Mouse (Mus musculus) hindbrain, embryonic 16.5 days (tissue): Measurements from ENCODE around the gene Gngt2. TPM values are rescaled to one million over a fixed set of nuclear protein-coding genes. Genes with fewer than 3 reads are reported as not detected.
A peak's percentile ranks its signal among the peaks of the same experiment; 100 is the strongest.

Experiments used
- ATAC-seq: fragments of 200-750 bp; cut with Nextera tagmentation; 2 replicates; pipeline ENCODE4 v1.8.0; 2017; ENCODE audit warnings: moderate TSS enrichment, moderate library complexity
- H3K27ac ChIP-seq: fragments of 300-500 bp; sonication (generic); 2 replicates; pipeline ENCODE4 v1.5.1; 2014; ENCODE audit warnings: low read depth, mild to moderate bottlenecking, control low read depth, low read length, moderate library complexity
- H3K27me3 ChIP-seq: fragments of 300-500 bp; sonication (generic); replicated peaks from 2 replicates; pipeline ENCODE4 v1.6.1; 2014; ENCODE audit warnings: low read length; ENCODE audit not compliant: control insufficient read depth, insufficient read depth
- H3K36me3 ChIP-seq: fragments of 300-500 bp; sonication (generic); 2 replicates; pipeline ENCODE4 v1.6.1; 2014; ENCODE audit warnings: mild to moderate bottlenecking, low read length, moderate library complexity, mixed read lengths; ENCODE audit not compliant: control insufficient read depth, insufficient read depth
- H3K4me1 ChIP-seq: fragments of 300-500 bp; sonication (generic); 2 replicates; pipeline ENCODE4 v1.6.1; 2014; ENCODE audit warnings: low read depth, low read length; ENCODE audit not compliant: control insufficient read depth, insufficient read depth
- H3K4me2 ChIP-seq: fragments of 300-500 bp; sonication (generic); 2 replicates; pipeline ENCODE4 v1.6.1; 2014; ENCODE audit warnings: mild to moderate bottlenecking, low read length, control low read depth, moderate library complexity
- H3K4me3 ChIP-seq: fragments of 300-500 bp; sonication (generic); 2 replicates; pipeline ENCODE4 v1.5.1; 2014; ENCODE audit warnings: mild to moderate bottlenecking, low read length, control low read depth, moderate library complexity
- H3K9ac ChIP-seq: fragments of 300-500 bp; sonication (generic); 2 replicates; pipeline ENCODE4 v1.6.1; 2014; ENCODE audit warnings: low read depth, mild to moderate bottlenecking, control low read depth, low read length, moderate library complexity
- H3K9me3 ChIP-seq: fragments of 300-500 bp; sonication (generic); 2 replicates; pipeline ENCODE4 v1.6.1; 2014; ENCODE audit warnings: mild to moderate bottlenecking, low read length, moderate library complexity; ENCODE audit not compliant: control insufficient read depth
- WGBS: fragments of 180-500 bp; shearing (Covaris S2); extraction: QIAGEN DNeasy Blood & Tissue Kit; methylation state at CpG from one replicate; pipeline ENCODE4 v1.1.7; 2014; 5-methylcytosine and 5-hydroxymethylcytosine counted together
- polyA plus RNA-seq: library from polyadenylated mRNA; unstranded; fragments of >200 nt; fragmentation: Nextera tagmentation; extraction: Ambion mirVana; gene quantifications from 2 replicates; pipeline ENCODE4 v1.2.1, GENCODE M21; 2015

The Gngt2 gene
- polyA plus RNA-seq, 1 experiment from 2014 or later = 3.7 TPM

GRCm38 (mm10) chr11:95822437-95822836 is 14.6 kb upstream of the Gngt2 start:
- H3K4me2 ChIP-seq = no peak overlapping the region
- no peaks in the 10 kb centered on the region for H3K36me3 ChIP-seq
- H3K27ac ChIP-seq = no peak overlapping the region
- no peak for ATAC-seq
- H3K4me1 ChIP-seq = peaks cover 10% of the 10 kb centered on the region
- H3K9ac ChIP-seq = no peak overlapping the region
- H3K27me3 ChIP-seq = peaks cover 17% of the 10 kb centered on the region
- no peak overlapping the region for H3K4me3 ChIP-seq
- H3K9me3 ChIP-seq = no peaks in the 10 kb centered on the region
- WGBS = 96% methylated on average over 4 of the region's 4 CpGs

- WGBS = under 1% methylated on average over 43 of the region's 78 CpGs
- ATAC-seq = peak; percentile 99
- Histone ChIP-seq H3K4me3 (peak within 1 kb of the TSS; percentile 80), H3K36me3 (no peaks in the 10 kb centered on the region), H3K27ac (no peak within 1 kb of the TSS), H3K9me3 (no peaks in the 10 kb centered on the region), H3K4me1 (peaks cover 10% of the 10 kb centered on the region), H3K27me3 (peaks cover 31% of the 10 kb centered on the region), H3K9ac (peak within 1 kb of the TSS; percentile 79), H3K4me2 (peak within 1 kb of the TSS; percentile 100)
Observed at GRCm38 (mm10) chr11:95824071-95824876, 12.7 kb upstream of the Gngt2 start, which contains the start of gene Phospho1. TSS of gene Phospho1 (plus strand) at chr11:95824499.

- WGBS = 3% methylated on average over 11 of the region's 11 CpGs
- peak; percentile 29; the same call in 1 of the 2 replicates for ATAC-seq
- Histone ChIP-seq H3K9me3 (no peaks in the 10 kb centered on the region), H3K4me3 (peak overlapping the region; percentile 80), H3K9ac (peak overlapping the region; percentile 79), H3K4me2 (peak overlapping the region; percentile 100), H3K27ac (no peak overlapping the region), H3K27me3 (peaks cover 36% of the 10 kb centered on the region), H3K36me3 (no peaks in the 10 kb centered on the region), H3K4me1 (peaks cover 10% of the 10 kb centered on the region)
Observed at GRCm38 (mm10) chr11:95824877-95825243, 12.2 kb upstream of the Gngt2 start.

GRCm38 (mm10) chr11:95825625-95826024 is 11.4 kb upstream of the Gngt2 start:
- H3K4me3 ChIP-seq = no peak overlapping the region
- H3K27me3 ChIP-seq = peaks cover 41% of the 10 kb centered on the region
- no peak for ATAC-seq
- no peaks in the 10 kb centered on the region for H3K36me3 ChIP-seq
- H3K4me2 ChIP-seq = no peak overlapping the region
- no peak overlapping the region for H3K27ac ChIP-seq
- no peak overlapping the region for H3K9ac ChIP-seq
- WGBS = 50% methylated on average over 3 of the region's 3 CpGs
- no peaks in the 10 kb centered on the region for H3K9me3 ChIP-seq
- peaks cover 15% of the 10 kb centered on the region for H3K4me1 ChIP-seq

GRCm38 (mm10) chr11:95826317-95827167 is 10.5 kb upstream of the Gngt2 start:
- ATAC-seq = no peak
- peaks cover 49% of the 10 kb centered on the region for H3K27me3 ChIP-seq

GRCm38 (mm10) chr11:95827168-95827447 is 9.9 kb upstream of the Gngt2 start:
- H3K9ac ChIP-seq = no peak overlapping the region
- 11% methylated on average over 3 of the region's 3 CpGs for WGBS
- no peaks in the 10 kb centered on the region for H3K36me3 ChIP-seq
- H3K27me3 ChIP-seq = peaks cover 54% of the 10 kb centered on the region
- no peak overlapping the region for H3K4me2 ChIP-seq
- H3K4me1 ChIP-seq = peaks cover 20% of the 10 kb centered on the region
- no peak for ATAC-seq
- no peak overlapping the region for H3K27ac ChIP-seq
- H3K9me3 ChIP-seq = no peaks in the 10 kb centered on the region
- no peak overlapping the region for H3K4me3 ChIP-seq

More at GRCm38 (mm10) chr11:95826317-95827167, 10.5 kb upstream of the Gngt2 start:
- Histone ChIP-seq H3K4me2 (no peak overlapping the region), H3K4me3 (no peak overlapping the region), H3K9me3 (no peaks in the 10 kb centered on the region), H3K27ac (no peak overlapping the region), H3K9ac (no peak overlapping the region), H3K36me3 (no peaks in the 10 kb centered on the region), H3K4me1 (peaks cover 20% of the 10 kb centered on the region)
- WGBS = 49% methylated on average over 6 of the region's 6 CpGs

GRCm38 (mm10) chr11:95827464-95828085 is 9.4 kb upstream of the Gngt2 start:
- Histone ChIP-seq H3K4me1 (peaks cover 20% of the 10 kb centered on the region), H3K36me3 (no peaks in the 10 kb centered on the region), H3K27me3 (peaks cover 58% of the 10 kb centered on the region), H3K4me2 (no peak overlapping the region), H3K9ac (no peak overlapping the region), H3K9me3 (no peaks in the 10 kb centered on the region), H3K4me3 (no peak overlapping the region), H3K27ac (no peak overlapping the region)
- no peak for ATAC-seq
- 18% methylated on average over 3 of the region's 3 CpGs for WGBS

GRCm38 (mm10) chr11:95828181-95828964 is 8.6 kb upstream of the Gngt2 start:
- no peak overlapping the region for H3K27ac ChIP-seq
- 76% methylated on average over 11 of the region's 11 CpGs for WGBS
- H3K4me2 ChIP-seq = no peak overlapping the region
- H3K36me3 ChIP-seq = no peaks in the 10 kb centered on the region
- no peaks in the 10 kb centered on the region for H3K9me3 ChIP-seq
- peaks cover 21% of the 10 kb centered on the region for H3K4me1 ChIP-seq
- H3K9ac ChIP-seq = no peak overlapping the region
- ATAC-seq = no peak
- H3K27me3 ChIP-seq = peaks cover 66% of the 10 kb centered on the region
- no peak overlapping the region for H3K4me3 ChIP-seq
